Mouse (Mus musculus): Measurements from ENCODE around the gene Gtpbp3. TPM values are rescaled to one million over a fixed set of nuclear protein-coding genes. Genes with fewer than 3 reads are reported as not detected.

Gene Gtpbp3
- 16.0 to 22.2 TPM (median 16.4 TPM) in 3 replicates for total RNA-seq (2017)

GRCm38 (mm10) chr8:71487691-71488445, at the start of gene Gtpbp3:
Gene Gtpbp3, plus strand, starts transcription at chr8:71488103.
- ATAC-seq (replicated peaks; ENCODE audit: insufficient number of reproducible peaks, low FRiP score, low TSS enrichment, poor library complexity, severe bottlenecking), result peak; percentile 25; the same call in 1 of the 2 replicates

GRCm38 (mm10) chr8:71441404-71441803, 46.5 kb upstream of the Gtpbp3 start:
- ATAC-seq (replicated peaks; ENCODE audit: insufficient number of reproducible peaks, low FRiP score, low TSS enrichment, poor library complexity, severe bottlenecking), result peak; percentile 90

- ATAC-seq (replicated peaks; ENCODE audit: insufficient number of reproducible peaks, low FRiP score, low TSS enrichment, poor library complexity, severe bottlenecking), result no peak
Observed at GRCm38 (mm10) chr8:71445096-71445495, 42.8 kb upstream of the Gtpbp3 start.

- no peak for ATAC-seq (replicated peaks; ENCODE audit: insufficient number of reproducible peaks, low FRiP score, low TSS enrichment, poor library complexity, severe bottlenecking)
Observed at GRCm38 (mm10) chr8:71451337-71451736, 36.6 kb upstream of the Gtpbp3 start.

- ATAC-seq (replicated peaks; ENCODE audit: insufficient number of reproducible peaks, low FRiP score, low TSS enrichment, poor library complexity, severe bottlenecking), result no peak
Observed at GRCm38 (mm10) chr8:71451777-71452176, 36.1 kb upstream of the Gtpbp3 start.

- no peak for ATAC-seq (replicated peaks; ENCODE audit: insufficient number of reproducible peaks, low FRiP score, low TSS enrichment, poor library complexity, severe bottlenecking)
Observed at GRCm38 (mm10) chr8:71452669-71453068, 35.2 kb upstream of the Gtpbp3 start.

- ATAC-seq (replicated peaks; ENCODE audit: insufficient number of reproducible peaks, low FRiP score, low TSS enrichment, poor library complexity, severe bottlenecking), result no peak
Observed at GRCm38 (mm10) chr8:71454668-71455067, 33.2 kb upstream of the Gtpbp3 start.

- ATAC-seq (replicated peaks; ENCODE audit: insufficient number of reproducible peaks, low FRiP score, low TSS enrichment, poor library complexity, severe bottlenecking), result no peak
Observed at GRCm38 (mm10) chr8:71456906-71457305, 31.0 kb upstream of the Gtpbp3 start.

- ATAC-seq (replicated peaks; ENCODE audit: insufficient number of reproducible peaks, low FRiP score, low TSS enrichment, poor library complexity, severe bottlenecking), result no peak
Observed at GRCm38 (mm10) chr8:71457659-71458270, 30.1 kb upstream of the Gtpbp3 start.

- ATAC-seq (replicated peaks; ENCODE audit: insufficient number of reproducible peaks, low FRiP score, low TSS enrichment, poor library complexity, severe bottlenecking), result no peak
Observed at GRCm38 (mm10) chr8:71460716-71461115, 27.2 kb upstream of the Gtpbp3 start.

GRCm38 (mm10) chr8:71461152-71461840, 26.6 kb upstream of the Gtpbp3 start:
- no peak for ATAC-seq (replicated peaks; ENCODE audit: insufficient number of reproducible peaks, low FRiP score, low TSS enrichment, poor library complexity, severe bottlenecking)

GRCm38 (mm10) chr8:71462191-71462590, 25.7 kb upstream of the Gtpbp3 start:
- ATAC-seq (replicated peaks; ENCODE audit: insufficient number of reproducible peaks, low FRiP score, low TSS enrichment, poor library complexity, severe bottlenecking), result no peak

- ATAC-seq (replicated peaks; ENCODE audit: insufficient number of reproducible peaks, low FRiP score, low TSS enrichment, poor library complexity, severe bottlenecking), result no peak
Observed at GRCm38 (mm10) chr8:71462786-71463185, 25.1 kb upstream of the Gtpbp3 start.

GRCm38 (mm10) chr8:71463188-71464033, 24.5 kb upstream of the Gtpbp3 start, which contains the start of gene Abhd8:
Gene Abhd8, minus strand, starts transcription at chr8:71463655.
- peak; percentile 73 for ATAC-seq (replicated peaks; ENCODE audit: insufficient number of reproducible peaks, low FRiP score, low TSS enrichment, poor library complexity, severe bottlenecking)

- peak; percentile 84 for ATAC-seq (replicated peaks; ENCODE audit: insufficient number of reproducible peaks, low FRiP score, low TSS enrichment, poor library complexity, severe bottlenecking)
Observed at GRCm38 (mm10) chr8:71464513-71465500, 23.1 kb upstream of the Gtpbp3 start, which contains the start of gene Mrpl34. Gene Mrpl34, plus strand, starts transcription at chr8:71464959.

GRCm38 (mm10) chr8:71465733-71466132, 22.2 kb upstream of the Gtpbp3 start:
- ATAC-seq (replicated peaks; ENCODE audit: insufficient number of reproducible peaks, low FRiP score, low TSS enrichment, poor library complexity, severe bottlenecking), result no peak

GRCm38 (mm10) chr8:71466198-71466597, 21.7 kb upstream of the Gtpbp3 start:
- ATAC-seq (replicated peaks; ENCODE audit: insufficient number of reproducible peaks, low FRiP score, low TSS enrichment, poor library complexity, severe bottlenecking), result no peak

GRCm38 (mm10) chr8:71467201-71467600, 20.7 kb upstream of the Gtpbp3 start:
- ATAC-seq (replicated peaks; ENCODE audit: insufficient number of reproducible peaks, low FRiP score, low TSS enrichment, poor library complexity, severe bottlenecking), result no peak
